Mouse (Mus musculus) ovary, adult 18-20 months (tissue): ENCODE measurements at regions not wholly inside any gene's neighbourhood (a gene's known extent, or its start where the extent isn't known, plus 50 kb on each side); places are given as distances from the start of the nearest gene placed in this dataset.

Source experiments
- DNase-seq: peaks from one replicate; pipeline ENCODE4 v3.0.0; 2022; ENCODE audit warnings: low spot score, mixed read lengths

- DNase-seq, result no peak
Observed at GRCm38 (mm10) chr2:73041475-73041874, 55.0 kb upstream of the Gm11084 start.

- no peak for DNase-seq
Observed at GRCm38 (mm10) chr2:73040031-73040430, 53.5 kb upstream of the Gm11084 start.

- DNase-seq, result no peak
Observed at GRCm38 (mm10) chr2:73039300-73039699, 52.8 kb upstream of the Gm11084 start.

GRCm38 (mm10) chr2:73038290-73038732 lies 51.8 kb upstream of the Gm11084 start:
- peak; percentile 67 for DNase-seq

GRCm38 (mm10) chr2:73037266-73038046 lies 50.9 kb upstream of the Gm11084 start:
- DNase-seq, result peak; percentile 16
